Mouse (Mus musculus) cortical plate, adult 2 months (tissue): ENCODE measurements at regions not wholly inside any gene's neighbourhood (a gene's known extent, or its start where the extent isn't known, plus 50 kb on each side); places are given as distances from the start of the nearest gene placed in this dataset.

ENCODE experiments used
- CTCF ChIP-seq: fragments of 200-500 bp; IDR thresholded peaks from 2 replicates; pipeline ENCODE4 v1.5.1; 2011; ENCODE audit warnings: mild to moderate bottlenecking, control low read depth, low read length; ENCODE audit not compliant: insufficient read depth; ENCODE audit errors: extremely low read depth
- POLR2A ChIP-seq: fragments of 200-500 bp; IDR thresholded peaks from 2 replicates; pipeline ENCODE4 v1.6.1; 2011; ENCODE audit warnings: mild to moderate bottlenecking, low read length, control low read depth; ENCODE audit not compliant: insufficient read depth; ENCODE audit errors: extremely low read depth

DNA sequence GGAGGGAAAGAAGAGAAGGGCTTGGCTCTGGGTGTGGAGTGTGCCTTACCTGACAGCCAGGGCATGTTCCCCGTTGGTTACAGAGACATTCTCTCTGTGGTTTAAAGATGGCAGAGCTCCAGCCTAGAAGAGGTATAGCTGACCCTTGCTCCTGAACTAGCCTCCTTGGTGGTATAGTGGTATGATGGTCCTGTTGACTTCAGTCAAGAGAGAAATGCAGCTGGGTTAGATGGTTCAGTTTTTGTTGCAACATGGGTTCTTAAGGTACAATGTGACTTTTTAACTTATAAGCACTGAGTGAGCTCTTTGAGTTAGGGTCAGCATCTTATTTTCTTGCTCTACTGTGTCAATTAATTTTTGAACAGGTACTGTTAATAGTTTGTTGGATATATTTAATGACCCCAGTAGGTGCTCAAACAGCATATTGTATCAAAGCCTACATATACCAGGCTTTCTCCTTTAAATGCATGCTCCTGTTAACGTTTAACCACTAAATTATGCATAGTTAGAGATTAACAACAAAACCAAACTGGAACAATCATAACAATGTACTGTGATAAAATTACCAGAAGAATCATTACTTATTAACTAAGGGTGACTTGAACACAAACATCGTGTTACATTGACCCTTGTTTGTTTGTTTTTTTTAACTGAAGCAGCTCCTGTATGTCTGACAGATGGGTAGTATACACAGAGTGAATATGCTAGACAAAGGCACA is 70.5 kb upstream of the Nrxn3 start:
- TF ChIP-seq POLR2A, result no peak
- TF ChIP-seq CTCF, result no peak
